Mouse (Mus musculus) brain, embryonic 14.5 days (tissue): ENCODE results near the gene Ccdc148.

ENCODE experiments used
- CTCF ChIP-seq: fragments of 200-500 bp; IDR thresholded peaks from 2 replicates; pipeline ENCODE4 v1.5.1; 2012; ENCODE audit warnings: inconsistent platforms, mild to moderate bottlenecking, moderate library complexity, borderline replicate concordance; ENCODE audit not compliant: insufficient read depth, insufficient read length; ENCODE audit errors: extremely low read depth
- POLR2A ChIP-seq: fragments of 200-500 bp; IDR thresholded peaks from 2 replicates; pipeline ENCODE4 v1.6.1; 2012; ENCODE audit warnings: mild to moderate bottlenecking, inconsistent platforms, borderline replicate concordance; ENCODE audit not compliant: poor library complexity, insufficient read depth, insufficient read length, severe bottlenecking; ENCODE audit errors: extremely low read depth

DNA sequence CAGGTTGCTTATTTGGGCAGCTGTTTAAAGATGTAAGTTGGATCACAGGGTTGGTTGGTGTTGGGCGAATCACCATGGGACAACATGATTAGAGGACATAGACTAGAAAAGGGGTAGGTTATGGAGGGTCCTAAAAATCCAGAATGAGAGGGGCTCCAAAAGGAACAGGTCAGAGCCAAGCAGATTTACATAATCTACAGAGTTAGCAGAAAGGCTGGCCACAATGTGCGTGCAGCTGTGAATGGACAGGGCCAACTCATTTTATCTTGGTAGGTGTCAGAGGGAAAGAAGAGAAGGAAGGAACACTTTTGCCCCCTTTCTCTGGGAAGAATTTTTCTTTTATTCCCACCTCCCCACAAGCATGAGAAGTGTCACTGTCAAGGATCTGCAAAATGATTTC lies 204.1 kb downstream of the Ccdc148 start:
- no peak for TF ChIP-seq CTCF
- TF ChIP-seq POLR2A = no peak
